Mouse (Mus musculus): ENCODE results near the gene Sumf1. TPM values are rescaled to one million over a fixed set of nuclear protein-coding genes. Genes with fewer than 3 reads are reported as not detected.

The Sumf1 gene
- polyA plus RNA-seq, 1 experiment from 2014 or later = 11.9 TPM

DNA sequence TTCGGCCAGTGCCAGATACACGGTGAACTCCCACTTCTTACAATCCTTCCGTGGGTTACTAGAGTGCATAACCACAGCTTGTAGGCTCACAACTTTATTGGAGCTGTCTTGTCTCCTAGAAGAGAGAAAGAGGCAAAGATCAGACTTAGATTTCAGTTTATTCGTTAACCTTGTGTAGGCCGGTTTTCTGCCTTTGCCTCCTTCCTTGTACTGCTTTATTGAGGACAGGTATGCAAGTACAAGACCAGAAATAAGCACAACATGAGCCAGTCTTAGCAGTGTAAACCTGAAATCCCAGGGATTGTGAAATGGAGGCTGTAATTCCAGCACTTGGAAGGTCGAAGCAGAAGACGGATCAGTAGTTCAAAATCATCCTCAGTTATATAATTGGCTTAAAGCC, 12.9 kb upstream of the Sumf1 start:
- H3K4me2 ChIP-seq = no peak overlapping the region
- no peak overlapping the region for H3K9ac ChIP-seq
- no peak overlapping the region for H3K4me3 ChIP-seq
- no peaks in the 10 kb centered on the region for H3K27me3 ChIP-seq
- no peaks in the 10 kb centered on the region for H3K9me3 ChIP-seq
- no peaks in the 10 kb centered on the region for H3K36me3 ChIP-seq
- no peaks in the 10 kb centered on the region for H3K4me1 ChIP-seq (replicated peaks)
- no peak for ATAC-seq (ENCODE audit: low FRiP score, low read depth)
- H3K27ac ChIP-seq (replicated peaks) = no peak overlapping the region
- WGBS = 90% methylated on average over 7 of the region's 7 CpGs

DNA sequence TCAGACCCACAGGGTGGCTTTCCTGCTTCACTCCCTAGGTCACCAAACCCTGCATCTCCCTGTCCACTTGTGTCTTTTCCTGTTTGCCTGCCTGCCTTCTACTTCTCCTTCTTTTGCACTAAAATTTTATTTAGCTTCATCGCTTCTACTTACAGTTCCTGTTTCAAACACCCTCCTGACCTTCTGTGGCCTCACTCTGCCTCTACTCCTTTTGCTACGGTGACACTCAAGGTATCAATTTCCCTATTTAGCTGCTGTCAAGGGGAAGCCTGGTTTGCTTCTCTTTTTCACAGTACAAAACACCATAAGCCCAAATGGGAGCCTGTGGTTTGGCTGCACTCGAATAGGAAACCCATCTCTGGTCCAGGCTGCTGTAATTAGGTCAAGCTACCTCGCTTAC, 11.7 kb upstream of the Sumf1 start:
- H3K4me1 ChIP-seq (replicated peaks) = no peaks in the 10 kb centered on the region
- H3K9ac ChIP-seq = no peak overlapping the region
- H3K9me3 ChIP-seq = no peaks in the 10 kb centered on the region
- WGBS = 78% methylated on average over 4 of the region's 4 CpGs
- H3K27me3 ChIP-seq = no peaks in the 10 kb centered on the region
- H3K36me3 ChIP-seq = no peaks in the 10 kb centered on the region
- ATAC-seq (ENCODE audit: low FRiP score, low read depth) = no peak
- no peak overlapping the region for H3K27ac ChIP-seq (replicated peaks)
- H3K4me3 ChIP-seq = no peak overlapping the region
- H3K4me2 ChIP-seq = no peak overlapping the region

DNA sequence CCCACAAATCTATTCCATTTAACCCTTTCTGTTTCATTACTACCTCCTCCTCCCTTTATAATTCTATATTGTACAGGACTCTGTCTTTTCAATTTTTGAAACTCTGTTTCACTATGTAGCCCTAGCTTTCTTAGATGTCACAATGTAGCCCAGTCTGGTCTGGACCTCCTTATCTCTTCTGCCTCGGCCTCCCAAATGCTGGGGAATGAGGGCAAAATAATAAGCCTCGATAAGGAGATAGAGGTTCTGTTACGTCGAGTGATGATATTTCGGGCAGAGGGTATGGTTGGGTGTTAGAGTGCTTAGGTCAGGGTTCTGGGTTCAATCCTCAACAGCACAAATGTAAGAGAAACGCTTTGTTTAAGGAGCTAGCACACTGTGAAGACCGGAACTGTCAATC, 11.3 kb upstream of the Sumf1 start:
- no peak overlapping the region for H3K4me3 ChIP-seq
- H3K27ac ChIP-seq (replicated peaks) = no peak overlapping the region
- H3K36me3 ChIP-seq = no peaks in the 10 kb centered on the region
- no peak overlapping the region for H3K9ac ChIP-seq
- H3K4me1 ChIP-seq (replicated peaks) = no peaks in the 10 kb centered on the region
- H3K9me3 ChIP-seq = no peaks in the 10 kb centered on the region
- 89% methylated on average over 7 of the region's 7 CpGs for WGBS
- H3K4me2 ChIP-seq = no peak overlapping the region
- no peak for ATAC-seq (ENCODE audit: low FRiP score, low read depth)
- H3K27me3 ChIP-seq = no peaks in the 10 kb centered on the region

DNA sequence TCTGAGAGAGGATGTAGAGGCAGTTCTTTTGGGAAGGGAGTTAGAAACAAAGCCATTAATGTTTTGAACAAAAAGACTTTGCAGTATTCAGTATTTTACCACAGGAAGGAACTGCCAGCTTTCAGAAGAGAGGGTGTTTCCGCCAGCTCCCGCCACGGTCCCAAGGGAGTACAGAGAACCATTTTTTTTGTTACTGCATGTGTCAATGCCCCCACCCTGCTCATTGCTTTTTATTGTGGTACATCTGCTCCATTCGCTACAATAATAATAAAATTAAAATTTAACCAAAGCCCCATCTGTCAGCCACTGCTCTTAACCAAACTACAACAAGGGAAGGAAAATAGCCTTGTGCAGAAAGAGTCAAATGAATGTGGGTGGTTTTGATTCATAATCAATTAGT, 7.2 kb upstream of the Sumf1 start:
- 51% methylated on average over 4 of the region's 4 CpGs for WGBS
- Histone ChIP-seq H3K27ac (replicated peaks) (no peak overlapping the region), H3K9me3 (no peaks in the 10 kb centered on the region), H3K4me3 (no peak overlapping the region), H3K4me2 (no peak overlapping the region), H3K36me3 (no peaks in the 10 kb centered on the region), H3K27me3 (no peaks in the 10 kb centered on the region), H3K4me1 (replicated peaks) (no peaks in the 10 kb centered on the region), H3K9ac (no peak overlapping the region)
- no peak for ATAC-seq (ENCODE audit: low FRiP score, low read depth)

DNA sequence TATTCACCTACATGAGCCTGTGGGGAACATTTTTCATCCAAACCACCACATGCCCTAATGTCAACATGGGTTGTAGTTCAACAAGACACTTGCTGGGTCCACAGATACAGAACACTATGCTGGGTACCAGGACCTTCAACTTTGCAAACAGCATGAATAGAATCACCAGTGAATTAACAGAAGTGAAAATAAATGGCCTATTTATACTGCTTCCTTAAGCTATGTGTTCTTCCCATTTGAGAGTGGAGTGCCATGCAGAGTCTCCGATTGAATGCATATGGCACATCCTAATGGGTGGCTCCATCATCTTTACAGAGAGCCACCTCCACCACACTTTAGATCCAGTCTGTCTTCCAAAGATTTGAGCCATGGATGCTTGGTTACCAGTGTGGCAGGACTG, 5.3 kb upstream of the Sumf1 start:
- H3K27ac ChIP-seq (replicated peaks) = no peak overlapping the region
- no peaks in the 10 kb centered on the region for H3K9me3 ChIP-seq
- no peak overlapping the region for H3K4me2 ChIP-seq
- no peak overlapping the region for H3K9ac ChIP-seq
- no peaks in the 10 kb centered on the region for H3K36me3 ChIP-seq
- no peaks in the 10 kb centered on the region for H3K27me3 ChIP-seq
- H3K4me1 ChIP-seq (replicated peaks) = 0 out of 2 replicates have a peak, but pooled peaks cover under 1% of the 10 kb centered on the region
- ATAC-seq (ENCODE audit: low FRiP score, low read depth) = no peak
- WGBS = 98% methylated on average over 1 of the region's 1 CpGs
- H3K4me3 ChIP-seq = no peak overlapping the region

DNA sequence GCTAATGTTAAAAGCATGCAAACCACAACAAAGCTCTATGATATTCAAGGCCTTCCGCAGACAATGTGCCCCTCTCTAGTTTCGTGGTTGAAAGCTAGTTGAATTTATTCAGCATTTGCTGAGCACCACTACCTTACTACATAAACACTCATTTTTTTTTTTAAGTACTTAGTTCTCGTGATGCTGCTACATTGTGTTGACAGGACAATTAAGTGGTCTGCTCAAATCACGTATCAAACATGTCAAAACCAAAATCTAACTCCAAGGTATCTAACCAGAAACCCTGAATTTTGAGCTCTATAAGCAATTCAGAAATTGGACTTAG, 265 bp upstream of the Sumf1 start:
- Histone ChIP-seq H3K36me3 (no peaks in the 10 kb centered on the region), H3K9ac (peak overlapping the region; percentile 65), H3K4me1 (replicated peaks) (peaks cover 16% of the 10 kb centered on the region), H3K27me3 (no peaks in the 10 kb centered on the region), H3K4me3 (peak overlapping the region; percentile 75), H3K27ac (replicated peaks) (no peak overlapping the region), H3K4me2 (peak overlapping the region; percentile 81), H3K9me3 (no peaks in the 10 kb centered on the region)
- WGBS = 17% methylated on average over 4 of the region's 4 CpGs
- no peak; the same call in 1 of the 2 replicates for ATAC-seq (ENCODE audit: low FRiP score, low read depth)

DNA sequence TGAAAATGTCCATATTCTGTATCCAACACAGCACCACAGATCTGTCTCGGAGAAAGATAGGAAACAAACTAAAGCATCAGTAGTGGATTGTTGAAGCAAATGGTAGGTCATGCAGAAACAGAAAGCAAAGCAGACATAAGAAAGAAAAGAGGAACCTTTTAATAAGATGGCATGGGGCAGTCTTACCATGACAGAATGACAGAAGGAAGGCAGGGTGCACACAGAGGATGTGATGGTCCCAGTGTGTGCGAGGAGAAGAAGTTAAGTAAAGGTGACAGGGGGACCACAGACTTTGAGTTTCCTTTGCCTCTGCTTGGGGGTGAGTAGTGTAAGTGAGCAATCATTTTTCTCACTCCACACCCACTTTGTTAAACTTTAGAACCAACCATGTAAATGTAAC, 6.3 kb downstream of the Sumf1 start:
- Histone ChIP-seq H3K9me3 (no peaks in the 10 kb centered on the region), H3K4me3 (no peak overlapping the region), H3K4me2 (no peak overlapping the region), H3K9ac (no peak overlapping the region), H3K36me3 (peaks cover 8% of the 10 kb centered on the region; the same call in 1 of the 2 replicates), H3K27ac (replicated peaks) (no peak overlapping the region), H3K4me1 (replicated peaks) (peaks cover 3% of the 10 kb centered on the region; the same call in 1 of the 2 replicates), H3K27me3 (no peaks in the 10 kb centered on the region)
- ATAC-seq (ENCODE audit: low FRiP score, low read depth) = no peak
- WGBS = 91% methylated on average over 2 of the region's 2 CpGs

DNA sequence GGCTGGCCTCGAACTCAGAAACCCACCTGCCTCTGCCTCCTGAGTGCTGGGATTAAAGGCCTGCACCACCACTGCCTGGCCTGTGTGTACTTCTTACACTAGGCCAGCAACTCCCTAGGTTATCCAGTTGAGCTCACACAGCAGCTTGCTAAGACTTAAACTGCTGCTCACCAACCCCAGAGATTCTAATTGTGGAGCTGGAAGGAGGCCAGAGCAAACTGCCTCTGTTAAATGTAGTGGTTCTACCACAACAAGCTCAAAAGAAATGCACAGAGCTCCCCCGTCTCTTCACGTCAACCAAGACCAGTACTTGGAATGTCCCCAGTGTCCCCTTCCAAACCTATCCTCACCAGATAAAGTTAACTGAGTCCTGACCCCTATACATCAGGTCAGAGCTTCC, 11.2 kb downstream of the Sumf1 start:
- H3K9ac ChIP-seq = no peak overlapping the region
- H3K36me3 ChIP-seq = peaks cover 25% of the 10 kb centered on the region
- no peak overlapping the region for H3K4me3 ChIP-seq
- ATAC-seq (ENCODE audit: low FRiP score, low read depth) = no peak
- no peaks in the 10 kb centered on the region for H3K27me3 ChIP-seq
- no peaks in the 10 kb centered on the region for H3K9me3 ChIP-seq
- H3K4me2 ChIP-seq = no peak overlapping the region
- 94% methylated on average over 3 of the region's 3 CpGs for WGBS
- H3K4me1 ChIP-seq (replicated peaks) = no peaks in the 10 kb centered on the region
- H3K27ac ChIP-seq (replicated peaks) = no peak overlapping the region

DNA sequence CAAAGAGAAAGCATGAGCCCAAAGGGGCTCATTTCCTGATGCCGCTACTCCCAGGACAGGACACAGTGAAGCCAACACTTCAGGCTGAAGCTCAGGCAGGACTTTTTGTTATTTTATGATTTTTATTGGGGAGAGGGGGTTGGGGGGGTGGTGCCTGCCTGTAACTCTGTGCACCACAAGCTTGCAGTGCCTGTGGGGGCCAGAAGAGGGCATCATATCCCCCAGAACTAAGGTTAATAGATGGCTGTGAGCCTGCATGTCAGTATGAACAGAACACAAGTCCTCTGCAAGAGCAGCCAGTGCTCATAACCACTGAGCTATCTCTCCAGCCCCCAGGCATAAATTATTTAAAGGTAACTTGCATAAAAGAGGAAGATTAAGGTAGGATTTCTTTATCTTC, 13.2 kb downstream of the Sumf1 start:
- ATAC-seq (ENCODE audit: low FRiP score, low read depth) = no peak
- Histone ChIP-seq H3K4me1 (replicated peaks) (no peaks in the 10 kb centered on the region), H3K27me3 (no peaks in the 10 kb centered on the region), H3K36me3 (peaks cover 25% of the 10 kb centered on the region), H3K9ac (no peak overlapping the region), H3K4me3 (no peak overlapping the region), H3K4me2 (no peak overlapping the region), H3K27ac (replicated peaks) (no peak overlapping the region), H3K9me3 (no peaks in the 10 kb centered on the region)
- 90% methylated on average over 1 of the region's 1 CpGs for WGBS

DNA sequence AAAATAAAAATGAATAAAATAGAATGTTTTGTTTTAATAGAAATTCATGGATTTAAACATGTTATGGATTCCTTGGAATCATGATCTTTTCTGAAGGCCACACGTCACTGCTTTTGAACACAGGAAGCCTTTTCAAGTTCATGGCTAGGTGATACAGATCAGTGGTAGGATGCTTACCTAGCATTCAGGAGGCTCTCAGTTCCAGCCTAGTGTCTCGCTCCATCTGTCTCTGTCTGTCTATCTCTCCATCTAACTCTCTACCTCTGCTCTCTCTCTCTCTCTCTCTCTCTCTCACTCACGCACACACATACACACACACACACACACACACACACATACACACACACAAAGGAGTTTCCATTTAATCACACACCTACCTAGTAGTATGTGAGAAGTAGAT, 15.9 kb downstream of the Sumf1 start:
- H3K27me3 ChIP-seq = no peaks in the 10 kb centered on the region
- H3K4me3 ChIP-seq = no peak overlapping the region
- no peaks in the 10 kb centered on the region for H3K9me3 ChIP-seq
- H3K36me3 ChIP-seq = peaks cover 18% of the 10 kb centered on the region
- 91% methylated on average over 3 of the region's 3 CpGs for WGBS
- no peak for ATAC-seq (ENCODE audit: low FRiP score, low read depth)
- no peak overlapping the region for H3K4me2 ChIP-seq
- H3K9ac ChIP-seq = no peak overlapping the region
- H3K4me1 ChIP-seq (replicated peaks) = no peaks in the 10 kb centered on the region
- H3K27ac ChIP-seq (replicated peaks) = no peak overlapping the region

DNA sequence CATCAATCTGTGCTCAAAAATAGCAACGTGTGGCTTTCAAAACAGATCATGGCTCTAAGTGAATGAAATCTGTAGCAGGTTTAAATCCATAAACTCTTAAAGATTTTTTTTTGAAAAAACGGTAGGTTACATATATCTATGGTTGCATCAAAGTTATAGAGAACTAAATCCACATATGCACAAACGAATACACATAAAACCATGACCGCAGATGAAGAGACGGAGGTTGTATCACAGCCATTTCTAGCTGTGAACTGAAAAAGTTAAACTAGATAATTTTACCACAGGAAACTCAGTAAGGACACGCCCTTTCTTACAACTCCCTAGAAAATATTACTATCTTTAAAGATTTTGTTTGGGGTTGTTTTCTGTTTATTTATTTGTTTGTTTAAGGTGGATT, 16.7 kb downstream of the Sumf1 start:
- H3K9ac ChIP-seq = no peak overlapping the region
- H3K4me3 ChIP-seq = no peak overlapping the region
- H3K27me3 ChIP-seq = no peaks in the 10 kb centered on the region
- H3K9me3 ChIP-seq = no peaks in the 10 kb centered on the region
- ATAC-seq (ENCODE audit: low FRiP score, low read depth) = no peak
- no peak overlapping the region for H3K27ac ChIP-seq (replicated peaks)
- no peak overlapping the region for H3K4me2 ChIP-seq
- H3K36me3 ChIP-seq = peaks cover 15% of the 10 kb centered on the region
- no peaks in the 10 kb centered on the region for H3K4me1 ChIP-seq (replicated peaks)
- WGBS = 94% methylated on average over 6 of the region's 6 CpGs

DNA sequence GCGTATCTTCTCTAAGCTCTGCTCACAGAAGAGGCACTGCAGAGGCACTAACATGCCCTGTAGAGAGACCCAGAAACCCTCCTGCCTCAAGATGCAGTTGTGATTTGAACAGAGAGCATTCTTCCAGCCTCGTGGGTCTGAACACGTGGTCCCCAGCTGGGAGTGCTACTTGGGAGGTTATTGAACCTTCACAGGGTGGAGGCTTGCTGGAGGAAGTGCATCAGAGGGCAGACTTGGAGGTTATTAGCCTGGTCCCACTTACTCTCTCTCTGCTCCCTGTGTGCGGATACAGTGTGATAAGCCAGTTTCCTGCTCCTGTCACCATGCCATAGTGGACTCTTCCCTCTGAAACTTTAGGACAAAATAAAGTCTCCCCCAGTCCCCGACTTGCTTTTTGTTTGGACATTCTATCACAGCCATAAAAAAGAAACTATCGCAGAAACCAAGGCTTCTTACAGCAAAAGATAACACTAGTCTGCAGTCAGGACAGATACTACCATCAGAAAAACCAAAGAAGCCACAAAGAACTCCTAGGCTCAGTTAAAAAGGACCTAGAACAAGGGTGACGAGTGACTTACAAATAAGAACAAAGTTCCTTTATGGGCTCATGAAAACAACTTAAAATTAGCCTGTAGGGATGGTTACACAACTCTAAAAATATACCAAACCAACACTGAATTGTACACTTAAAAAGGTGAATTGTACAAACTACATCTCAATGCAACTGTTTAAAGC, 17.3 kb downstream of the Sumf1 start:
- Histone ChIP-seq H3K27me3 (no peaks in the 10 kb centered on the region), H3K4me3 (no peak overlapping the region), H3K9ac (no peak overlapping the region), H3K36me3 (peaks cover 10% of the 10 kb centered on the region), H3K27ac (replicated peaks) (no peak overlapping the region), H3K4me2 (no peak overlapping the region), H3K9me3 (no peaks in the 10 kb centered on the region), H3K4me1 (replicated peaks) (no peaks in the 10 kb centered on the region)
- WGBS = 83% methylated on average over 7 of the region's 7 CpGs
- no peak for ATAC-seq (ENCODE audit: low FRiP score, low read depth)

DNA sequence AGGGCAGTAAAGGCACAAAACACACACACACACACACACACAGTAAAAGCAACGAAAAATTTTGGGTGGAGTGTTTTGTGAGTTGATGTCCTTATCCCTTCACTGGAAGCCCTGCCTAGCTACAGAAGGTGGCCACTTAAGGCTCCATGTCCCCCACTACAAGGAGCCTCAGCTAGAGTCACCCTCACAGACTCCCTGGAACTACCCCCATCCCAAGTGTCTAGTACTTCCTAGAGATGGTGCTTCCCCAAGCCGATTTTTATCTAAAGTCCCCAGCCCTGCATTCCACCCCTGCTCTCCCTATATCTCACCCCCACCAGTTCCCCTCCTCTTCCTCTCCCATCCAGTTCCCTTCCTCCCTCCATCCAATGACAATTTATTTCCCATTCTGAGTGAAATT, 19.8 kb downstream of the Sumf1 start:
- Histone ChIP-seq H3K36me3 (no peaks in the 10 kb centered on the region), H3K9me3 (no peaks in the 10 kb centered on the region), H3K9ac (no peak overlapping the region), H3K27ac (replicated peaks) (no peak overlapping the region), H3K4me3 (no peak overlapping the region), H3K4me1 (replicated peaks) (no peaks in the 10 kb centered on the region), H3K4me2 (no peak overlapping the region), H3K27me3 (no peaks in the 10 kb centered on the region)
- ATAC-seq (ENCODE audit: low FRiP score, low read depth) = no peak
- WGBS = 91% methylated on average over 2 of the region's 2 CpGs
